Mouse (Mus musculus) thymus, adult 2 months (tissue): ENCODE data around the gene Map1lc3a.

Experiments
- CTCF ChIP-seq: fragments of 200-500 bp; IDR thresholded peaks from 2 replicates; pipeline ENCODE4 v1.5.1; 2012; ENCODE audit warnings: mild to moderate bottlenecking, control low read depth, low read length, moderate library complexity, borderline replicate concordance; ENCODE audit not compliant: control insufficient read depth, poor library complexity, insufficient read depth; ENCODE audit errors: extremely low read depth
- POLR2A ChIP-seq: fragments of 200-500 bp; IDR thresholded peaks from 2 replicates; pipeline ENCODE4 v1.6.1; 2012; ENCODE audit warnings: mild to moderate bottlenecking, low read length, control low read depth, moderate library complexity; ENCODE audit not compliant: control insufficient read depth, poor library complexity, insufficient read depth; ENCODE audit errors: extremely low read depth

- no peak for TF ChIP-seq CTCF
- TF ChIP-seq POLR2A = no peak
Observed at GRCm38 (mm10) chr2:155271957-155272356, 4.1 kb upstream of the Map1lc3a start.
